Mouse (Mus musculus) CH12.LX (cell line): ENCODE data around the gene Fam241b. TPM values are rescaled to one million over a fixed set of nuclear protein-coding genes. Genes with fewer than 3 reads are reported as not detected.

Experiments
- DNase-seq: peaks from one replicate; pipeline ENCODE4 v3.0.0-alpha.2; 2013; ENCODE audit errors: extremely low read depth
- H3K27ac ChIP-seq: 2 replicates; pipeline ENCODE4 v1.5.1; 2012; ENCODE audit warnings: low read depth, mild to moderate bottlenecking, control low read depth, moderate library complexity; ENCODE audit not compliant: insufficient read depth
- H3K27me3 ChIP-seq: replicated peaks from 2 replicates; pipeline ENCODE3; 2012; ENCODE audit warnings: inconsistent platforms
- H3K36me3 ChIP-seq, 2 experiments: replicated peaks in 1 of 2; 2 replicates each; pipeline versions ENCODE3 to v1.6.1; 2012; ENCODE audit warnings: inconsistent platforms in 1 of 2, low read length in 1 of 2, mild to moderate bottlenecking in 1 of 2, mixed read lengths in 1 of 2, moderate library complexity in 1 of 2; ENCODE audit not compliant: control insufficient read depth in 1 of 2, insufficient read depth in 1 of 2
- H3K4me1 ChIP-seq, 2 experiments: 2 replicates each; pipeline ENCODE4 v1.6.1; 2012; ENCODE audit warnings: inconsistent platforms in 1 of 2, moderate library complexity in 1 of 2; ENCODE audit not compliant: insufficient read depth in 2 of 2, control insufficient read depth in 1 of 2
- H3K4me2 ChIP-seq: 2 replicates; pipeline ENCODE4 v1.6.1; 2012; ENCODE audit warnings: low read depth, mild to moderate bottlenecking, control low read depth; ENCODE audit not compliant: poor library complexity, insufficient read depth, severe bottlenecking
- H3K4me3 ChIP-seq, 3 experiments: fragments of 150-350 bp in 1 of 3; sonication (generic) in 1 of 3; replicated peaks in 1 of 3; 2 replicates each; pipeline versions ENCODE3 to v1.5.1; 2011 to 2012; ENCODE audit warnings: low read depth in 2 of 3, low read length in 2 of 3, mild to moderate bottlenecking in 2 of 3, moderate library complexity in 2 of 3, control low read depth in 1 of 3, improper control_type of control experiment in 1 of 3, inconsistent platforms in 1 of 3, mixed read lengths in 1 of 3; ENCODE audit not compliant: poor library complexity in 1 of 3
- H3K79me2 ChIP-seq: replicated peaks from 2 replicates; pipeline ENCODE4 v1.6.1; 2012; ENCODE audit warnings: mild to moderate bottlenecking, moderate library complexity; ENCODE audit not compliant: control insufficient read depth, poor library complexity, insufficient read depth, severe bottlenecking; ENCODE audit errors: extremely low read depth
- H3K9ac ChIP-seq: 2 replicates; pipeline ENCODE4 v1.6.1; 2012; ENCODE audit warnings: low read depth, mild to moderate bottlenecking, control low read depth, moderate library complexity; ENCODE audit not compliant: insufficient read depth
- H3K9me3 ChIP-seq: replicated peaks from 2 replicates; pipeline ENCODE3; 2012; ENCODE audit warnings: low read length, inconsistent platforms, mixed read lengths
- BHLHE40 ChIP-seq: IDR thresholded peaks from 2 replicates; pipeline ENCODE4 v1.6.1; 2011; ENCODE audit warnings: mild to moderate bottlenecking, low read depth, low read length, improper control_type of control experiment
- E2F4 ChIP-seq: IDR thresholded peaks from 2 replicates; pipeline ENCODE4 v1.6.1; 2011; ENCODE audit warnings: low read depth, low read length, improper control_type of control experiment; ENCODE audit not compliant: insufficient replicate concordance
- ELF1 ChIP-seq: IDR thresholded peaks from 2 replicates; pipeline ENCODE4 v1.6.1; 2014; ENCODE audit warnings: low read depth, mild to moderate bottlenecking, inconsistent platforms, low read length, improper control_type of control experiment
- IRF4 ChIP-seq: IDR thresholded peaks from 2 replicates; pipeline ENCODE4 v1.6.1; 2014; ENCODE audit warnings: low read depth, mild to moderate bottlenecking, inconsistent platforms, low read length, improper control_type of control experiment
- KAT2A ChIP-seq: IDR thresholded peaks from 2 replicates; pipeline ENCODE4 v1.6.1; 2012; ENCODE audit warnings: low read length, improper control_type of control experiment, inconsistent platforms; ENCODE audit not compliant: insufficient replicate concordance
- MAFK ChIP-seq: IDR thresholded peaks from 2 replicates; pipeline ENCODE4 v1.6.1; 2011; ENCODE audit warnings: low read length, improper control_type of control experiment; ENCODE audit not compliant: insufficient replicate concordance
- MAX ChIP-seq: IDR thresholded peaks from 2 replicates; pipeline ENCODE4 v1.6.1; 2011; ENCODE audit warnings: low read length, improper control_type of control experiment
- MEF2A ChIP-seq: IDR thresholded peaks from 2 replicates; pipeline ENCODE4 v1.6.1; 2014; ENCODE audit warnings: low read depth, mild to moderate bottlenecking, inconsistent platforms, low read length, improper control_type of control experiment, borderline replicate concordance
- MXI1 ChIP-seq: IDR thresholded peaks from 2 replicates; pipeline ENCODE4 v1.6.1; 2011; ENCODE audit warnings: mild to moderate bottlenecking, low read depth, low read length, improper control_type of control experiment
- MYC ChIP-seq: IDR thresholded peaks from 2 replicates; pipeline ENCODE4 v1.6.1; 2011; ENCODE audit warnings: low read depth, mild to moderate bottlenecking, improper control_type of control experiment, low read length
- NELFE ChIP-seq: IDR thresholded peaks from 2 replicates; pipeline ENCODE4 v1.6.1; 2011; ENCODE audit warnings: low read depth, low read length, improper control_type of control experiment
- PAX5 ChIP-seq: IDR thresholded peaks from 2 replicates; pipeline ENCODE4 v1.6.1; 2012; ENCODE audit warnings: low read length, inconsistent platforms, mixed read lengths
- POLR2A ChIP-seq: IDR thresholded peaks from 2 replicates; pipeline ENCODE4 v1.6.1; 2011; ENCODE audit warnings: low read depth, mild to moderate bottlenecking, improper control_type of control experiment, low read length
- POLR2AphosphoS2 ChIP-seq: IDR thresholded peaks from 2 replicates; pipeline ENCODE4 v1.6.1; 2011; ENCODE audit warnings: low read depth, low read length, improper control_type of control experiment
- RAD21 ChIP-seq: IDR thresholded peaks from 2 replicates; pipeline ENCODE4 v1.6.1; 2011; ENCODE audit warnings: low read depth, mild to moderate bottlenecking, low read length, improper control_type of control experiment, moderate library complexity
- RCOR1 ChIP-seq: conservative IDR thresholded peaks from 2 replicates; pipeline ENCODE4 v1.6.1; 2012; ENCODE audit warnings: low read depth, mild to moderate bottlenecking, inconsistent platforms, low read length, improper control_type of control experiment
- SMC3 ChIP-seq: IDR thresholded peaks from 2 replicates; pipeline ENCODE4 v1.6.1; 2011; ENCODE audit warnings: low read depth, low read length, improper control_type of control experiment
- TBP ChIP-seq: conservative IDR thresholded peaks from 2 replicates; pipeline ENCODE4 v1.6.1; 2011; ENCODE audit warnings: low read depth, low read length, improper control_type of control experiment
- TCF12 ChIP-seq: IDR thresholded peaks from 2 replicates; pipeline ENCODE4 v1.6.1; 2014; ENCODE audit warnings: low read depth, mild to moderate bottlenecking, inconsistent platforms, low read length, improper control_type of control experiment
- UBTF ChIP-seq: IDR thresholded peaks from 2 replicates; pipeline ENCODE4 v1.6.1; 2012; ENCODE audit warnings: low read depth, mild to moderate bottlenecking, inconsistent platforms, low read length, improper control_type of control experiment, moderate library complexity
- USF1 ChIP-seq: IDR thresholded peaks from 2 replicates; pipeline ENCODE4 v1.6.1; 2014; ENCODE audit warnings: low read depth, mild to moderate bottlenecking, inconsistent platforms, low read length, improper control_type of control experiment
- USF2 ChIP-seq: conservative IDR thresholded peaks from 2 replicates; pipeline ENCODE4 v1.6.1; 2011; ENCODE audit warnings: low read depth, low read length, improper control_type of control experiment
- ZKSCAN1 ChIP-seq: IDR thresholded peaks from 2 replicates; pipeline ENCODE4 v1.6.1; 2012; ENCODE audit warnings: low read depth, inconsistent platforms, low read length, improper control_type of control experiment, borderline replicate concordance
- ZMIZ1 ChIP-seq: IDR thresholded peaks from 2 replicates; pipeline ENCODE4 v1.6.1; 2012; ENCODE audit warnings: low read depth, mild to moderate bottlenecking, inconsistent platforms, low read length, improper control_type of control experiment
- dilution Hi-C: fragments of 300-500 bp; cut with MboI; formaldehyde crosslinking; loops from 2 replicates; pipeline ENCODE4 v1.14.3; 2020; ENCODE audit warnings: low sequenced_read_pairs; ENCODE audit not compliant: extremely low pct_unique_long_range_greater_than_20kb, extremely low pct_ligation_motif_present
- in situ Hi-C: fragments of 300-500 bp; cut with MboI; formaldehyde crosslinking; loops from 3 replicates; pipeline ENCODE4 v1.14.3; 2019; ENCODE audit warnings: low sequenced_read_pairs, low pct_ligation_motif_present, low pct_unique_long_range_greater_than_20kb, mixed read lengths
- polyA plus RNA-seq: library from polyadenylated mRNA; unstranded; fragments of >175 nt; gene quantifications from 2 replicates; pipeline ENCODE4 v1.2.1, GENCODE M21; 2012; ENCODE audit warnings: low read depth; ENCODE audit not compliant: insufficient read length
- total RNA-seq, 2 experiments: library from RNA; depleted of rRNA; stranded (reverse); fragments of 300-350 nt in 1 of 2; fragments of >200 nt in 1 of 2; gene quantifications; 2 replicates each; pipeline ENCODE4 v1.2.3; 2012 to 2014

Fam241b gene
- total and polyA plus RNA-seq, 3 experiments, result 0.38 TPM; not detected in 2

DNA sequence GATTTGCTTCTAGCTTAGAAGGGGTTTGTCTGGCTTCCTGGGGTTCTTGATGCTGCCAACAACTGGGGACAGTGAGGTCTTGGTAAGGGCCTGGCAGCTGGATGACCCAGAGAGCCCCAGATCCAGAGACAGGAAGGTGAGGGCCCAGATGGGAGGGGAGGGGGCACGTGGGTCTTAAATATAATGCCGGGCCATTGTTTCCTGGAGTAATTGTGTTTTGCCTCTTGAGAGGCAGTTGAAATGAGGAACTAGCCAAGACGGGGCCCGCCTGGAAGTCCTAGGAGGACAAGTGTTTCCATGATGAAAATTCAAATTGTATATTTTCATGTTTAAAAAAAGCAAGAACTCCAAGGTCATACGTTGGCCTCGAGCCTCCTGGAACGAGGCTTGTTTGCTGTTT is 49.8 kb downstream of the Fam241b start:
- peaks cover 43% of the 10 kb centered on the region for H3K27me3 ChIP-seq
- H3K9me3 ChIP-seq, result peaks cover 8% of the 10 kb centered on the region
- no peak overlapping the region for H3K9ac ChIP-seq
- no peaks in the 10 kb centered on the region for H3K36me3 ChIP-seq
- no peak overlapping the region for H3K4me3 ChIP-seq
- dilution Hi-C loops, result no loop called here
- H3K27ac ChIP-seq, result no peak overlapping the region
- H3K79me2 ChIP-seq, result no peaks in the 10 kb centered on the region
- TF ChIP-seq BHLHE40, result no peak
- 0 out of 2 replicates have a peak, but pooled peaks have one; percentile 18 for TF ChIP-seq MEF2A
- TF ChIP-seq E2F4, result no peak
- TF ChIP-seq UBTF, result no peak
- TF ChIP-seq ZMIZ1, result no peak
- TF ChIP-seq RAD21, result no peak
- no peak for TF ChIP-seq MAFK
- no peak for TF ChIP-seq MAX
- no peak for TF ChIP-seq MYC
- TF ChIP-seq, all 38 proteins: peak for 1
- Histone ChIP-seq H3K4me1 (peaks cover 0 to 17% of the 10 kb centered on the region in 2 experiments; a peak in 2 of 4 replicates), H3K4me2 (no peak overlapping the region)
- in situ Hi-C loops, result no loop called here
- DNase-seq, result peak; percentile 31

DNA sequence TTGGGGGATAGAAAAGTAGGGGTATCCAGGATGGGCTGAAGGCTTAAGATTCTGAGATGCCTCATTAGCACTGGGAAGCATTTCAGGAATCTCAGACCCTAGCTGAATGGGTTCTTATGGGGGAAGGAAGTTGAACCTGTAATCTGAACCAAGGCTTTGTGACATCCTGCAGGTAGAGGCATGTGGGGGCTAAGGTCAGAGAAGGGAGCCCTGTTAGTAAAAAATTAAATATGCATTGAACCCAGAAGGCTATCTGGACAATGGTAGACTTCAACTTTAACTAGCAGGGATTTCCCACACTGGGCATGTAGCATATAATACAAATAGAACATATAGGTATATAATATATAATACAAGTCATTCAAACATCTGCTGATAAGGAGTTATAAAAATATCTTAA is 54.2 kb downstream of the Fam241b start:
- no peaks in the 10 kb centered on the region for H3K79me2 ChIP-seq
- no peak for DNase-seq
- H3K4me1 ChIP-seq, result peaks cover 0 to 12% of the 10 kb centered on the region in 2 experiments; a peak in 2 of 4 replicates
- no peak overlapping the region for H3K4me2 ChIP-seq
- dilution Hi-C loops, result no loop called here
- peaks cover 18% of the 10 kb centered on the region for H3K9me3 ChIP-seq
- in situ Hi-C loops, result no loop called here
- TF ChIP-seq MYC (no peak), IRF4 (no peak), PAX5 (no peak), SMC3 (no peak), TBP (no peak), MXI1 (no peak), NELFE (no peak), KAT2A (no peak), RAD21 (no peak), ZKSCAN1 (no peak), POLR2AphosphoS2 (no peak), ELF1 (no peak), TCF12 (no peak), E2F4 (no peak), MAFK (no peak), POLR2A (no peak), USF1 (no peak), RCOR1 (no peak), USF2 (no peak)
- TF ChIP-seq, all 38 proteins: peak for 0
- peaks cover 56% of the 10 kb centered on the region for H3K27me3 ChIP-seq
- H3K4me3 ChIP-seq, result no peak overlapping the region
- H3K9ac ChIP-seq, result no peak overlapping the region
- no peak overlapping the region for H3K27ac ChIP-seq
- no peaks in the 10 kb centered on the region for H3K36me3 ChIP-seq
